Mouse (Mus musculus): ENCODE results near the gene Saa1. TPM values are rescaled to one million over a fixed set of nuclear protein-coding genes. Genes with fewer than 3 reads are reported as not detected.
"Not testable (repeated sequence)": the region's sequence is repeated elsewhere in the genome, so short reads cannot be mapped to it uniquely, and the experiment has no call there.

Saa1 gene
- polyA plus RNA-seq, 1 experiment from 2014 or later, result not detected

GRCm38 (mm10) chr7:46761049-46761795, 18.4 kb upstream of the Saa1 start:
- no peak overlapping the region for H3K9ac ChIP-seq (ENCODE audit: low read length)
- no peaks in the 10 kb centered on the region for H3K27me3 ChIP-seq (ENCODE audit: control insufficient read depth, insufficient read depth, low read length)
- H3K9me3 ChIP-seq (ENCODE audit: control insufficient read depth, low read length), result no peaks in the 10 kb centered on the region
- 70% methylated on average over 11 of the region's 11 CpGs for WGBS
- peaks cover 73% of the 10 kb centered on the region for H3K36me3 ChIP-seq (ENCODE audit: control insufficient read depth, insufficient read depth, low read length)
- no peak for ATAC-seq (ENCODE audit: insufficient number of reproducible peaks, insufficient read depth, low FRiP score, low read depth)
- no peaks in the 10 kb centered on the region for H3K4me1 ChIP-seq (ENCODE audit: control insufficient read depth in 2 of 2, insufficient read depth in 2 of 2, low read length in 2 of 2)
- no peak overlapping the region for H3K4me3 ChIP-seq (ENCODE audit: control insufficient read depth in 1 of 2, insufficient read depth in 1 of 2, low read depth in 1 of 2, low read length in 2 of 2)
- no peak overlapping the region for H3K27ac ChIP-seq (replicated peaks in 1 of 2; ENCODE audit: control insufficient read depth in 1 of 2, insufficient read depth in 1 of 2, low read depth in 2 of 2, low read length in 2 of 2)
- no peak overlapping the region for H3K4me2 ChIP-seq (ENCODE audit: low read length)

GRCm38 (mm10) chr7:46751490-46751889, 8.7 kb upstream of the Saa1 start, which contains the start of gene Saa2:
TSS of gene Saa2 (plus strand) at chr7:46751790.
- H3K27ac ChIP-seq (replicated peaks in 1 of 2; ENCODE audit: control insufficient read depth in 1 of 2, insufficient read depth in 1 of 2, low read depth in 2 of 2, low read length in 2 of 2), result no peak within 1 kb of the TSS
- H3K36me3 ChIP-seq (ENCODE audit: control insufficient read depth, insufficient read depth, low read length), result no peaks in the 10 kb centered on the region
- ATAC-seq (ENCODE audit: insufficient number of reproducible peaks, insufficient read depth, low FRiP score, low read depth), result no peak
- peaks cover 0 to 2% of the 10 kb centered on the region in 2 experiments; a peak in 2 of 4 replicates for H3K4me1 ChIP-seq (ENCODE audit: control insufficient read depth in 2 of 2, insufficient read depth in 2 of 2, low read length in 2 of 2)
- 74% methylated on average over 3 of the region's 3 CpGs for WGBS
- H3K4me2 ChIP-seq (ENCODE audit: low read length), result no peak within 1 kb of the TSS
- H3K4me3 ChIP-seq (ENCODE audit: control insufficient read depth in 1 of 2, insufficient read depth in 1 of 2, low read depth in 1 of 2, low read length in 2 of 2), result no peak within 1 kb of the TSS
- no peaks in the 10 kb centered on the region for H3K9me3 ChIP-seq (ENCODE audit: control insufficient read depth, low read length)
- H3K27me3 ChIP-seq (ENCODE audit: control insufficient read depth, insufficient read depth, low read length), result no peaks in the 10 kb centered on the region
- no peak within 1 kb of the TSS for H3K9ac ChIP-seq (ENCODE audit: low read length)

- Histone ChIP-seq H3K36me3 (ENCODE audit: control insufficient read depth, insufficient read depth, low read length) (no peaks in the 10 kb centered on the region), H3K27me3 (ENCODE audit: control insufficient read depth, insufficient read depth, low read length) (no peaks in the 10 kb centered on the region), H3K27ac (replicated peaks in 1 of 2; ENCODE audit: control insufficient read depth in 1 of 2, insufficient read depth in 1 of 2, low read depth in 2 of 2, low read length in 2 of 2) (no peak overlapping the region), H3K9me3 (ENCODE audit: control insufficient read depth, low read length) (no peaks in the 10 kb centered on the region), H3K4me1 (ENCODE audit: control insufficient read depth in 2 of 2, insufficient read depth in 2 of 2, low read length in 2 of 2) (peaks cover 0 to 2% of the 10 kb centered on the region in 2 experiments; a peak in 2 of 4 replicates), H3K4me3 (ENCODE audit: control insufficient read depth in 1 of 2, insufficient read depth in 1 of 2, low read depth in 1 of 2, low read length in 2 of 2) (no peak overlapping the region), H3K4me2 (ENCODE audit: low read length) (no peak overlapping the region), H3K9ac (ENCODE audit: low read length) (no peak overlapping the region)
- ATAC-seq (ENCODE audit: insufficient number of reproducible peaks, insufficient read depth, low FRiP score, low read depth), result no peak
- 58% methylated on average over 3 of the region's 3 CpGs for WGBS
Measured at GRCm38 (mm10) chr7:46748459-46748858, 5.7 kb upstream of the Saa1 start.

DNA sequence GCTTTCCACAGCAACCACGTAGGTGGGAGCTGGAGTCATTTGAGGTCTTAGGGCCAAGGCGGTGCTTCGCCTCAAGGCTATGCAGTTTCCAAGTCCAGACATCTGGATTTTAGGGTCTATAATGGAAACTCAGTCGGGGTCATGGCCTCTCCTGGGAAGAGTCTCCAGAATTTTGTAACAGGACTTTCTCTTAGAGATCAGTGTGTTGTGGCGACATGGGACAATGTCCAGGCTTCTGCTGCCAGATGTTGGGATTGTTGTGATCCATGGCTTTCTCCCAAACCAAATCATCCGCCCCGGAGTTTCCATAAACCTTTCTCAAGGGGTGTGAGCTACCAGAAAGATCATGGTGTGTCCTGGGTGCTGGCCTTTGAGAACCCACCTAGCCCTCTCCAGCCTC, 3.6 kb upstream of the Saa1 start:
- 84% methylated on average over 7 of the region's 7 CpGs for WGBS
- H3K9me3 ChIP-seq (ENCODE audit: control insufficient read depth, low read length), result no peaks in the 10 kb centered on the region
- H3K4me1 ChIP-seq (ENCODE audit: control insufficient read depth in 2 of 2, insufficient read depth in 2 of 2, low read length in 2 of 2), result peaks cover 0 to 2% of the 10 kb centered on the region in 2 experiments; a peak in 2 of 4 replicates
- no peak overlapping the region for H3K4me2 ChIP-seq (ENCODE audit: low read length)
- no peaks in the 10 kb centered on the region for H3K27me3 ChIP-seq (ENCODE audit: control insufficient read depth, insufficient read depth, low read length)
- H3K27ac ChIP-seq (replicated peaks in 1 of 2; ENCODE audit: control insufficient read depth in 1 of 2, insufficient read depth in 1 of 2, low read depth in 2 of 2, low read length in 2 of 2), result no peak overlapping the region
- ATAC-seq (ENCODE audit: insufficient number of reproducible peaks, insufficient read depth, low FRiP score, low read depth), result no peak
- H3K4me3 ChIP-seq (ENCODE audit: control insufficient read depth in 1 of 2, insufficient read depth in 1 of 2, low read depth in 1 of 2, low read length in 2 of 2), result no peak overlapping the region
- no peaks in the 10 kb centered on the region for H3K36me3 ChIP-seq (ENCODE audit: control insufficient read depth, insufficient read depth, low read length)
- H3K9ac ChIP-seq (ENCODE audit: low read length), result no peak overlapping the region

- WGBS, result 75% methylated on average over 3 of the region's 3 CpGs
- ATAC-seq (ENCODE audit: insufficient number of reproducible peaks, insufficient read depth, low FRiP score, low read depth), result no peak
- Histone ChIP-seq H3K27me3 (ENCODE audit: control insufficient read depth, insufficient read depth, low read length) (no peaks in the 10 kb centered on the region), H3K27ac (replicated peaks in 1 of 2; ENCODE audit: control insufficient read depth in 1 of 2, insufficient read depth in 1 of 2, low read depth in 2 of 2, low read length in 2 of 2) (no peak overlapping the region), H3K36me3 (ENCODE audit: control insufficient read depth, insufficient read depth, low read length) (no peaks in the 10 kb centered on the region), H3K9me3 (ENCODE audit: control insufficient read depth, low read length) (no peaks in the 10 kb centered on the region), H3K4me2 (ENCODE audit: low read length) (no peak overlapping the region), H3K9ac (ENCODE audit: low read length) (no peak overlapping the region), H3K4me1 (ENCODE audit: control insufficient read depth in 2 of 2, insufficient read depth in 2 of 2, low read length in 2 of 2) (peaks cover 0 to 2% of the 10 kb centered on the region in 2 experiments; a peak in 2 of 4 replicates), H3K4me3 (ENCODE audit: control insufficient read depth in 1 of 2, insufficient read depth in 1 of 2, low read depth in 1 of 2, low read length in 2 of 2) (no peak overlapping the region)
Measured at GRCm38 (mm10) chr7:46745816-46746215, 3.0 kb upstream of the Saa1 start.

DNA sequence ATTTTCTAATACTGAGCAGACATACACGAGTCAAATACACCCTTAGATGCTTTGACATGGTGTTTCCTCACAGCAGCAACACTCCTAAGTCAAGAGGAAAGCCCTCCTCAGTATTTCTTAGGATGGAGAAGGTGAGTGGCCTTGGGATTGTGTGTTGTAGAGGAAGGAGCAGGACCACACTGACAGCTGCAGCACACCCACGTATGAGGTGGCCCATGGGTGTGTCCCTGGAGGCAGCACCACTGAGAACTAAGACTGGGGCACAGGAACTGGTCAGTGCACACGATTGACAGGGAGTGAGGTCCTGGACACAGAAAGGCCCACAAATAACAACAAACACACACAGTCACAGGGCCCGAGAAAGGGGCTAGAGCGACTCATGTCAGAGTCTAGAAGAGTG, 2.7 kb downstream of the Saa1 start:
- H3K27ac ChIP-seq (replicated peaks in 1 of 2; ENCODE audit: control insufficient read depth in 1 of 2, insufficient read depth in 1 of 2, low read depth in 2 of 2, low read length in 2 of 2); H3K9me3 ChIP-seq (ENCODE audit: control insufficient read depth, low read length); H3K4me1 ChIP-seq (ENCODE audit: control insufficient read depth in 2 of 2, insufficient read depth in 2 of 2, low read length in 2 of 2); ATAC-seq (ENCODE audit: insufficient number of reproducible peaks, insufficient read depth, low FRiP score, low read depth); H3K36me3 ChIP-seq (ENCODE audit: control insufficient read depth, insufficient read depth, low read length); H3K9ac ChIP-seq (ENCODE audit: low read length); H3K27me3 ChIP-seq (ENCODE audit: control insufficient read depth, insufficient read depth, low read length); H3K4me3 ChIP-seq (ENCODE audit: control insufficient read depth in 1 of 2, insufficient read depth in 1 of 2, low read depth in 1 of 2, low read length in 2 of 2); H3K4me2 ChIP-seq (ENCODE audit: low read length): not testable (repeated sequence)
- WGBS, result 67% methylated on average over 5 of the region's 5 CpGs

DNA sequence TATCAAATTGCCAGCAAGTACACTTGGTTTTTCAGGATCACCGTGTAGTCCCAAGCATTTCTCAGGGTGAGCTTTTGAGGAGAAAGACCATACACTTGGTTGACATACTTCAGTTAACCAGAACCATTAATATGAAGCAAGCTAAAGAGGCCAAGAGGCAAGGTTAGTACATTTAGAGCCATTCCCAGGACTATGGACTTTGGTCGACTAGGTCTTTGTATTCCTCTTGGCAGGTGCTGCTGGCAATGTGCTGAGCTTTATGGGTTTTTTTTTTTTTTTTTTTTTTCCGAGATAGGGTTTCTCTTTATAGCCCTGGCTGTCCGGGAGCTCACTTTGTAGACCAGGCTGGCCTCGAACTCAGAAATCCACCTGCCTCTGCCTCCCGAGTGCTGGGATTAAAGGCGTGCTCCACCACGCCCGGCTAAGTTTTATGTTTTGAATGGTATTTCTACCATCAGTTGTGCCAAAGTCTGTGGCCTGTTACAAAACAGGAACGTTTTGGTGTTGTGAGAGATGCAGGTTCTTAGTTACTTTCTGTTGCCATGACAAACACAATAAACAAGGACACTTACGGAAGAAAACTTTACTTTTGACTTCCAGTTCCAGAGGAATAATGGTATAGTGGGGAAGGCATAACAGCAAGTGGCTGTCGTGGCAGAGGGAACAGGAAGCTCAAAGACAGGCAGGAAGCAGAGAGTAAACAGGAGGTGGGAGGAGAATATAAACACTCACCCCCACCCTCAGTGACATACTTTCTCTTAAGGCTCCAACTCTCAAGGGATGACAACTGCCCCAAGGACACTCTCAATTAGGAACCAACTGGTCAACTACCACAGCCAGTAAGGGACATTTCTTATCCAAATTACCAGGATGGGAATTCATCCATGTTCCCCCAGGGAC, 4.0 kb downstream of the Saa1 start:
- H3K4me3 ChIP-seq (ENCODE audit: control insufficient read depth in 1 of 2, insufficient read depth in 1 of 2, low read depth in 1 of 2, low read length in 2 of 2), result no peak overlapping the region
- WGBS, result 72% methylated on average over 12 of the region's 12 CpGs

More for the DNA sequence above, 4.0 kb downstream of the Saa1 start:
- Histone ChIP-seq H3K27ac (replicated peaks in 1 of 2; ENCODE audit: control insufficient read depth in 1 of 2, insufficient read depth in 1 of 2, low read depth in 2 of 2, low read length in 2 of 2) (no peak overlapping the region), H3K4me2 (ENCODE audit: low read length) (no peak overlapping the region), H3K36me3 (ENCODE audit: control insufficient read depth, insufficient read depth, low read length) (no peaks in the 10 kb centered on the region), H3K27me3 (ENCODE audit: control insufficient read depth, insufficient read depth, low read length) (no peaks in the 10 kb centered on the region), H3K9ac (ENCODE audit: low read length) (no peak overlapping the region), H3K4me1 (ENCODE audit: control insufficient read depth in 2 of 2, insufficient read depth in 2 of 2, low read length in 2 of 2) (no peaks in the 10 kb centered on the region), H3K9me3 (ENCODE audit: control insufficient read depth, low read length) (no peaks in the 10 kb centered on the region)
- no peak for ATAC-seq (ENCODE audit: insufficient number of reproducible peaks, insufficient read depth, low FRiP score, low read depth)

Data from heart, embryonic 14.5 days (tissue).